Mouse (Mus musculus): ENCODE measurements around the gene Rsph9. TPM values are rescaled to one million over a fixed set of nuclear protein-coding genes. Genes with fewer than 3 reads are reported as not detected.

Rsph9 gene
- polyA plus RNA-seq, 1 experiment from 2014 or later, result 7.3 TPM

DNA sequence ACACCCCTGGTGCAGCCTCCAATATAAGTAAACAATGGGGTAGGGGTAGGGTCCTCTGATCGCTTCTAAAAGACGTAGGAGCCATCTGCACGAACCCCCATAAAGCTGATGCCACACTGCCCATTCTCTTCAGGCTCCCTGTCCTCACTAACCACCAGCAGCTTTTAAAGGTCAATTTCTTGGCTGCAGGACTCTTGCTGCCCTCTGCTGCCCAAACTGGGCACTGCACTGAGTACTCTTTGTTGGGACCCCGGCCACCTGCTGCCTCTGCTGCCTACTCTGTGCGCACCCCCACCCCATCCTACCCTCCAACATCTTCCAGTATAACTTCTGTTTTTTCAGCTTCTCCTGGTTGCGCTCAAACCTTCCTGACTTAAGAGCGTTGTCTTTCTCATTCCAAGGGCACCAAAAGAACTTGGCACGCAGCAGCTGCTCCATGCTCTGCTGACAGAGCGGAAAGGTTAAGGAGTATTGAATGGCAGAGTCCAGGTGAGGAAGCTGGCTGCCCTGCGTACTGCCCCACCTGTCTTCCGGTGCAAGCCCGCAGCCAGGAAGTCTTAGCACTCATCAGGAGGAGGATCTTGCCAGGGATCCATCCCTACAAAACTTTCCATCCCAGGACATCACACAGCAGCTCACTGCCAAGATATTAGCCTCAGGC, 11.8 kb downstream of the Rsph9 start:
- DNase-seq (ENCODE audit: low spot score), result no peak
- no peak overlapping the region for H3K27ac ChIP-seq
- WGBS, result 17% methylated on average over 12 of the region's 12 CpGs
- H3K4me1 ChIP-seq, result peaks cover 17% of the 10 kb centered on the region
- H3K36me3 ChIP-seq, result peaks cover 30% of the 10 kb centered on the region
- H3K27me3 ChIP-seq (ENCODE audit: insufficient read depth, poor library complexity, severe bottlenecking), result peaks cover 11% of the 10 kb centered on the region; the same call in 1 of the 2 replicates
- H3K4me3 ChIP-seq, result no peak overlapping the region
- no peaks in the 10 kb centered on the region for H3K9me3 ChIP-seq

- Histone ChIP-seq H3K27me3 (ENCODE audit: insufficient read depth, poor library complexity, severe bottlenecking) (peaks cover 11% of the 10 kb centered on the region; the same call in 1 of the 2 replicates), H3K27ac (no peak overlapping the region), H3K4me1 (peaks cover 20% of the 10 kb centered on the region), H3K9me3 (no peaks in the 10 kb centered on the region), H3K4me3 (no peak overlapping the region), H3K36me3 (peaks cover 52% of the 10 kb centered on the region)
- WGBS, result 81% methylated on average over 13 of the region's 13 CpGs
- DNase-seq (ENCODE audit: low spot score), result no peak
These were observed 14.1 kb downstream of the Rsph9 start for GRCm38 (mm10) chr17:46129741-46130498.

GRCm38 (mm10) chr17:46127814-46128493, 16.1 kb downstream of the Rsph9 start:
- H3K27ac ChIP-seq, result no peak overlapping the region
- 73% methylated on average over 6 of the region's 6 CpGs for WGBS

DNA sequence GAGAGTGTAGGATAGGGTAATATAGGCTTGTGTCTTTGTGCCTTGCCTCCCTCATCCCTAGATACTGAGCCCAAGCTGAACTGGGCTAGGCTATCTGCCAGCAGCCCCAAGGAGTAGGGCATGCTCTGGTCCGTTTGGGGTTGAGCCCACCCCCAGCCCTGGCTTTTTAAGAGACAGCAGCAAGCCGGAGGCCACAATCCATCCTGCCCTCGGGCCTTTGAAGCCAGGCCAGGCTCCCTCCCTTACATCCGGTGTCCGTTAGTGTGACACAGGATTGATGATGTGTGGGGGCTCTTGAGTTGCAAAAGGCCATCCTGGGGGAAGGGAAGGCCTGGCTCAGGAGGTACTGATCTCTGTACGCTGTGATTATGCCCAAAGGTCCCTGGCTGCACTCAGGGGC, 17.4 kb downstream of the Rsph9 start:
- Histone ChIP-seq H3K4me3 (no peak overlapping the region), H3K36me3 (peaks cover 86% of the 10 kb centered on the region), H3K9me3 (no peaks in the 10 kb centered on the region), H3K27ac (no peak overlapping the region), H3K4me1 (peaks cover 14% of the 10 kb centered on the region), H3K27me3 (ENCODE audit: insufficient read depth, poor library complexity, severe bottlenecking) (no peaks in the 10 kb centered on the region)
- no peak for DNase-seq (ENCODE audit: low spot score)
- 85% methylated on average over 6 of the region's 6 CpGs for WGBS

More at GRCm38 (mm10) chr17:46127814-46128493, 16.1 kb downstream of the Rsph9 start:
- Histone ChIP-seq H3K27me3 (ENCODE audit: insufficient read depth, poor library complexity, severe bottlenecking) (peaks cover 9% of the 10 kb centered on the region; the same call in 1 of the 2 replicates), H3K4me3 (no peak overlapping the region), H3K9me3 (no peaks in the 10 kb centered on the region), H3K36me3 (peaks cover 72% of the 10 kb centered on the region), H3K4me1 (peaks cover 19% of the 10 kb centered on the region)
- no peak for DNase-seq (ENCODE audit: low spot score)

- Histone ChIP-seq H3K27ac (no peak overlapping the region), H3K4me3 (no peak overlapping the region), H3K9me3 (no peaks in the 10 kb centered on the region), H3K27me3 (ENCODE audit: insufficient read depth, poor library complexity, severe bottlenecking) (no peaks in the 10 kb centered on the region), H3K36me3 (peaks cover 90% of the 10 kb centered on the region), H3K4me1 (0 out of 2 replicates have a peak, but pooled peaks cover 3% of the 10 kb centered on the region)
- DNase-seq (ENCODE audit: low spot score), result no peak
- 84% methylated on average over 12 of the region's 12 CpGs for WGBS
These were observed 19.9 kb downstream of the Rsph9 start for GRCm38 (mm10) chr17:46123953-46124700.

GRCm38 (mm10) chr17:46123285-46123684, 20.7 kb downstream of the Rsph9 start:
- no peak for DNase-seq (ENCODE audit: low spot score)
- WGBS, result 91% methylated on average over 4 of the region's 4 CpGs
- no peak overlapping the region for H3K27ac ChIP-seq
- H3K4me1 ChIP-seq, result peaks cover 6% of the 10 kb centered on the region; the same call in 1 of the 2 replicates
- no peaks in the 10 kb centered on the region for H3K9me3 ChIP-seq
- peaks cover 90% of the 10 kb centered on the region for H3K36me3 ChIP-seq
- no peaks in the 10 kb centered on the region for H3K27me3 ChIP-seq (ENCODE audit: insufficient read depth, poor library complexity, severe bottlenecking)
- H3K4me3 ChIP-seq, result no peak overlapping the region

GRCm38 (mm10) chr17:46122791-46123190, 21.2 kb downstream of the Rsph9 start:
- Histone ChIP-seq H3K4me1 (peaks cover 9% of the 10 kb centered on the region; the same call in 1 of the 2 replicates), H3K36me3 (peaks cover 90% of the 10 kb centered on the region)
- 95% methylated on average over 4 of the region's 4 CpGs for WGBS

GRCm38 (mm10) chr17:46119641-46120040, 24.4 kb downstream of the Rsph9 start:
- 86% methylated on average over 10 of the region's 10 CpGs for WGBS
- H3K9me3 ChIP-seq, result no peaks in the 10 kb centered on the region
- no peak overlapping the region for H3K27ac ChIP-seq
- peaks cover 74% of the 10 kb centered on the region for H3K36me3 ChIP-seq
- no peak for DNase-seq (ENCODE audit: low spot score)
- peaks cover 26% of the 10 kb centered on the region for H3K4me1 ChIP-seq
- no peaks in the 10 kb centered on the region for H3K27me3 ChIP-seq (ENCODE audit: insufficient read depth, poor library complexity, severe bottlenecking)
- H3K4me3 ChIP-seq, result no peak overlapping the region

More at GRCm38 (mm10) chr17:46122791-46123190, 21.2 kb downstream of the Rsph9 start:
- no peak overlapping the region for H3K4me3 ChIP-seq
- DNase-seq (ENCODE audit: low spot score), result no peak
- H3K27ac ChIP-seq, result no peak overlapping the region
- H3K27me3 ChIP-seq (ENCODE audit: insufficient read depth, poor library complexity, severe bottlenecking), result no peaks in the 10 kb centered on the region
- H3K9me3 ChIP-seq, result no peaks in the 10 kb centered on the region

GRCm38 (mm10) chr17:46118423-46118850, 25.6 kb downstream of the Rsph9 start:
- Histone ChIP-seq H3K27me3 (ENCODE audit: insufficient read depth, poor library complexity, severe bottlenecking) (no peaks in the 10 kb centered on the region), H3K27ac (0 out of 2 replicates have a peak overlapping the region, but pooled peaks have one; percentile 6), H3K4me3 (no peak overlapping the region), H3K9me3 (no peaks in the 10 kb centered on the region), H3K36me3 (peaks cover 62% of the 10 kb centered on the region), H3K4me1 (peaks cover 30% of the 10 kb centered on the region)
- WGBS, result 70% methylated on average over 4 of the region's 4 CpGs
- DNase-seq (ENCODE audit: low spot score), result no peak

DNA sequence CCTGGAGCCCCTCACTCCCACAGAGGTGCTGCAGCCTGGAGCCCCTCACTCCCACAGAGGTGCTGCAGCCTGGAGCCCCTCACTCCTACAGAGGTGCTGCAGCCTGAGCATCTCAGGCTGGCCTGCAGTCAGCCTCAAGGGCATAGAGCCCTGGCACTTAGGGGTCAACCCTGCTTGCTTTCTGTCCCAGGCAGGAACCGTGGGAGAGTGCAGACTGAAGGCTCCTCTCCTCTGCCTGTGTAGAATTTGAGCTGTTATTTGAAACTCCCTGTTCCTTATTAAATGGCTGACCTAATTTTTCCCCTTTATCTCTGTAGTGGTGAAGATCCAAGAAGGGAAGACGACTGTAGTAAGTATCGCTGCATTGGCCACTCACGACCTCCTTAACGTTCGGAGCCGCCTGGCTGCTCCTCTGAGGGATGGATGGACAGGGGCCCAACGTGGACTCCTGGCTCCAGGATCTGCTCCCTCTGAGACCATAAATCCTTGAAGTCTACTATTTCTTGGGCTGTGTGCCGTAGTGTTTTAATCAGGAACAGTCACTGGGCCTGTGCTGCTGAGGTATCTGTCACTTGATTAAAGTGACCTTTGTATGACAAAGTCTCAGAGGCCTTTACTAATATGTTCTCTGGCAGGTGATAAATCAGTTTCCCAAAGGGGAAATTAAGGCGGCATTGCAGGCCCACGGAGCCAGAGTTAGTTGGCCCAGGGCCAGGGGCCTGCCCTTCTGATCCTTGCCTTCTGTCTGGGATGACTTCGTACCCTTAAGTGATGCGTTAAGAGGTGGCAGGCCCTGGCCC, 26.2 kb downstream of the Rsph9 start:
- Histone ChIP-seq H3K36me3 (peaks cover 55% of the 10 kb centered on the region), H3K27ac (0 out of 2 replicates have a peak overlapping the region, but pooled peaks have one; percentile 6), H3K4me3 (no peak overlapping the region), H3K4me1 (peaks cover 33% of the 10 kb centered on the region), H3K9me3 (no peaks in the 10 kb centered on the region), H3K27me3 (ENCODE audit: insufficient read depth, poor library complexity, severe bottlenecking) (no peaks in the 10 kb centered on the region)
- DNase-seq (ENCODE audit: low spot score), result no peak
- 80% methylated on average over 13 of the region's 13 CpGs for WGBS

GRCm38 (mm10) chr17:46116881-46117280, 27.1 kb downstream of the Rsph9 start:
- no peaks in the 10 kb centered on the region for H3K27me3 ChIP-seq (ENCODE audit: insufficient read depth, poor library complexity, severe bottlenecking)
- peaks cover 43% of the 10 kb centered on the region for H3K4me1 ChIP-seq
- WGBS, result 90% methylated on average over 3 of the region's 3 CpGs
- no peak overlapping the region for H3K4me3 ChIP-seq
- H3K36me3 ChIP-seq, result peaks cover 46% of the 10 kb centered on the region
- no peak overlapping the region for H3K27ac ChIP-seq
- DNase-seq (ENCODE audit: low spot score), result no peak
- no peaks in the 10 kb centered on the region for H3K9me3 ChIP-seq
